Mouse (Mus musculus): ENCODE results near the gene Rccd1.
"Not testable (repeated sequence)": the region's sequence is repeated elsewhere in the genome, so short reads cannot be mapped to it uniquely, and the experiment has no call there.

Rccd1 gene

DNA sequence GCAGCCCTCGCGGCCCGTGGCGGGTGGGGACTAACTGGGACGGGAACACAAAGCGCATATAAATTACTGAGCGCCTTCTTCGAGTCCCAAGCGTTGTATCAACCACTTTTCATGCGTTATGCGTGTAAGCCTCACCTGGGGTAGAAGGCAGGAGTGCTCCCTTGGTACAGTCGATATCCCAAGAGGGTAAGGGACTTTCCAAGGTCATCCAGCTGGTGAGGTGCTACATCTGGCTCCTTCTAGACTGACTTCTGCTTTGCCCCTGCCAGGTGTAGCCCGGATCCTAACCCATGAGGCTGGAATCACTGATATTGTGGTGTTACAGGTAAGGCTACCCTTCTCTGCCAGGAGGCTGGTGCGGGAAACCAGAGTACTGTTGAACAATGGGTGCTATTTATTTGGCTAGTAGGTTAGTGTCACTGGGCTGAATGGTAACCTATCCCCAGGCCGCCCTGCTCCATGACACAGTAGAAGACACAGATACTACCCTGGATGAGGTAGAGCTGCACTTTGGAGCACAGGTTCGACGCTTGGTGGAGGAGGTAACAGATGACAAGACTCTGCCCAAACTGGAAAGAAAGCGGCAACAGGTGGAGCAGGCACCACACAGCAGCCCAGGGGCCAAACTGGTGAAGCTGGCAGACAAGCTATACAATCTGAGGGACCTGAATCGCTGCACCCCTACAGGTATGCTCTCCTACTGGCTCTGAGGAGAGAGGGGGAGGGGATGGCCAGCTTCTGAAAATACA lies 19.2 kb upstream of the Rccd1 start:
- DNase-seq = no peak

DNA sequence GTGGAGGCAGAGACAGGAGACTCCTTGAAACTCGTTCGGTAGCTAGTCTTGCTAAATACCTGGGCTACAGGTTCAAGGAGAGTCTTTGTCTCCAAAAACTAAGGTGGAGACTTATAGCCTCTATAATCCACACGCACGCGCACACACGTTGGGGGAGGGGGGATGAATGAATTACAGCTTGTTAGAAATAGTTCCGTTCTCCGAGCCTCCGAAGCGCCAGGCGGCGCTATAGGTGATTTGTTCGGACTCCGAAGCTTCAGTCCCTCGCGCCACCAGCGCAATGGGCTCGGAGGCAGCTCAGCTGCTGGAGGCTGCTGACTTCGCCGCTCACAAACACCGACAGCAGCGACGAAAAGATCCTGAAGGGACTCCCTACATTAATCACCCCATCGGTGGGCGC lies 18.6 kb upstream of the Rccd1 start, which contains the start of gene Hddc3:
TSS of gene Hddc3 (plus strand) at position 247 of the 400 bp plus-strand sequence.
- peak; percentile 97 for DNase-seq

DNA sequence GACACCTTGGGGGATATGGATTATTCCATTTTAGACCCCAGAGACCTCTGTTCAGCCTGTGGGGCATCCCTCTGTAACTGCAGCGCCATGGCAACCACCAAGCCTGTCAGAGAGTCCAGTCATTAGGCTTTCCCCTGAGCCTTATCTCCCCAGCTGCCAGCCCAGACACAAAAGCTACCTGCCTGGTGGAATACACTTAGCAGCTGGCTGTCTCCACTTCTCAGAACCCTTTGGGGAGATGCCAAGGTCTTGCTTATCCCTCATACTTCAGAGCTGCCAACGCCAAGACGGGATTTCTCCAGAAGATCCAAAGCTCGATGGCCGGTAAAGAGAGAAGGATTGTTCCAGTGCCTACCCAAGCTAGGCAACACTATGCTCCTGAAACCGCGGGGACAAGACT lies 17.5 kb upstream of the Rccd1 start:
- no peak for DNase-seq

DNA sequence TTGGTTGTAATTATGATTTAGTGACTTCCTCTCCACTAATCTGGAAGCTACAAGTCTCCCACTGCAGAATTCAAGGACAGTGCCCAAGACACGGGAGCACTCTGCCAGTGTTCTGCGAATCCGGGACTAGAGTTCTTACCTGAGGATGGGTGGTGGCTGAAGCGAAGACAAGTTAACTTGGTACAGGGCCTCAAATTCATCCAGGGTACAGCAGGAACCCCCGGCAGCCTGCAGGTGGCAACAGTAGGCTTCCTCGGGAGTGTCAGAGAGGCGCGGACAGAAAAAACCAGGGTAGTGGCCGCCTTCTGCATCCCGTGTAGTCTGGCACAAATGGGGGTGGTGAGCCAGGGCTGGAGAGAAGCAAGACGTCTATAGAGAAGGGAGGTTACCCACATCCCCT lies 16.5 kb upstream of the Rccd1 start, which contains the start of gene Unc45a:
TSS of gene Unc45a (minus strand) at position 213 of the 400 bp plus-strand sequence.
- DNase-seq = peak; percentile 76

DNA sequence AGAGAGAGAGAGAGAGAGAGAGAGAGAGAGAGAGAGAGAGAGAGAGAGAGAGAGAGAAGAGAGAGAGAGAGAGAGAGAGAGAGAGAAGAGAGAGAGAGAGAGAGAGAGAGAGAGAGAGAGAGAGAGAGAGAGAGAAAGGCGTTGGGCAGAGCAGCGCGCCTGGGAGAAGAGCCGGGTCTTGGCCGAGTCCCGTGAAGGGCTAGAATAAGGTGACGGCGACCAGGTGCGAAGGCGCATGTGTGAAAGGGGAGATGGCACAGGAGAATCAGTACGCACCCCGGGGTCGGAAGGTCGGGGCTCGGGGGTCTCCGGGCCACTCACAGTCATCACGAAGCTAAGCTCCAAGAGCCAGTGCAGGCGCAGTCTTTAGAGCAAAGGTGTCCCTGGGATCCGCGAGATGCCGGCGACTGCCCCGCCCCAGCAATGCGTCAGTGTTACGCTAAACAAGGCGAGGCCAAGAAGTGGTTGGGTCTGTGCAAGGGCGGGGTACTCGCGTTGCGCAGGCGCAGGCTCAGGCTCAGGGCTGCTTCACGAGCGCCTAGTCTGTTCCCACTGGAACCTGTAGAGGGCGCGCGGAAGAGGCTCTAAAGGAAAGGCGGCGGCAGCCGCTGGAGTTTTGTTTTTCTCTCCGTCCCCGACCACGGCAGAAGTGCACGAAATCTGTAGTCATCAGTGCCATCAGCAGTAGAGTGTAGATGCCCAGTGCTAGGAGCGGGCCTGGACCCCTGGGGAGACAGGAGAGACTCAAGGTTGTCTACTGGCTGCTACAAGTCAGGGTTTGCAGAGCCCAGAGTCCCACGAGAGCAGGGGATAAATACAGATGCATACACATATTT lies 15.8 kb upstream of the Rccd1 start:
- peak; percentile 99 for DNase-seq

DNA sequence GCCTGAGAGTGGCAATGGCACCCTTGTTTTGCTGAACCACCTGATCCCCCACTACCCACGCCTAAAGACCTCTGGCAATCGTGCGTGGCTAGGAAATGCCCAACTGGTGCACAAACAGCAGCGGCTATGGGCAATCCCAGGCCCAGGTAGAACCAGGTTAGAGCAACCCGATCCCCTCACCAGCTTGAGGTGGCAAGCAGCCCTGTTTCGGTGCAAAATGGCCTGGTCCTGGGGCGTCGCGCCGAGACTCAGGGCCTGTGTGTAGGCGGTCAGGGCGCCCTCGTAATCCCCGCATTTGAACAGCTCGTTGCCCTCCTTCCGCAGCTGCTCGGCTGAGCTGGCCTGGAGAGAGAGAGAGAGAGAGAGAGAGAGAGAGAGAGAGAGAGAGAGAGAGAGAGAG lies 15.1 kb upstream of the Rccd1 start:
- peak; percentile 24 for DNase-seq

DNA sequence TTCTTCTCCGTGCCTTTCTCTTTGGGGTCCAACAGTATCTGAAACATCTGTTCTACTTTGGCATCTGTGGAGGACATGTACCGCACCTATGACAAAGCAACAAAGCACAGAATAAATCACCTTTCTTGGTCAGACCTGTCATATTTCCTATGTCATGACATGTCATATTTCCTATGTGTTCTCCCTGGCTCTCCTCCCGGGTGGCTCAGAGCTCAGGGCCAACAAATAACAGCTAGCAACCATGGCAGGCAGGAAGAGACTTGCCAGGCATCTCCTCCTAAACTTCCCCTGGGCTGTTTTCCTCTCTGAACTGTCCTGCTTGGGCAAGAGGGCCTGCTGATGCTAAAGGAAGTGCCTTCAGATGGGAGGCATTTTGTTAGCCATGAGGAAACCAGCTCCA lies 12.7 kb upstream of the Rccd1 start:
- no peak for DNase-seq

DNA sequence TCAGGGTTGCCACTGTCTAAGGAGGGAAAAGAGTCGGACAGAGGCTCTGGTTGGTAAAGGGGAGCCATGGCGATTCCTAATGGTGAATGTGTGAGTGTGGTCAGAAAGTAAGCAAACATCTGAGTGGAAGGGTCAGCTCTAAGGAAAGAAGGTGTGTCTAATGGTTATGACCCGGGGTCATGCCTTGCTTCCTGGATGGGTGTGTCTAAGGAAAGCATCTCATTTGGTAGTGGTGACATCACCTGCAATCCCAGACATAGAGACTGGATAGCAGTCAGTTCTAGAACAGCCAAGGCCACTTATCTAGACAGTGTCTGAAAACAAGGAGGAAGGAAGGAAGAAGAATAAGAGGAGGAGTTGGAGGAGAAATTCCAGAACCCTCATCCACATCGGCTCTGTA lies 10.6 kb upstream of the Rccd1 start:
- DNase-seq = no peak

DNA sequence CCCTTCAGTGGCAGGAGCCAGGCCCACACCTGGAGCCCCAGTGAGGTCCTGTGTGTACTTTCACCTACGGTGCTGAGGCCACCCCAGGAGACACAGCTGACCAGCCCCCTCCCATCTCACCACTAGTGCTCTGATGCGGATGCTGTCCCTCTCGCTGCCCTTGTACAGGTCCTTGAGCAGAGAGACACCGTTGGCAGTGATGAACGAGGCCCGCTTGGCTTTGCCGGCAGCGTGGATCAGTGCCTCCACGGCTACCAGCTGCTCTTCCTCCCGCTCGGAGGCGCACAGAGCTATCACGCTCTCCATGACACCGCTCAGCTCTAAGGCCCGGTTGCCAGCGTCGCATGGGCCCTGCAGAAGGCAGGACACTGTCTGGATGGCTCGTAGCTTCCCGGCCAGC lies 7.2 kb upstream of the Rccd1 start:
- DNase-seq = no peak

DNA sequence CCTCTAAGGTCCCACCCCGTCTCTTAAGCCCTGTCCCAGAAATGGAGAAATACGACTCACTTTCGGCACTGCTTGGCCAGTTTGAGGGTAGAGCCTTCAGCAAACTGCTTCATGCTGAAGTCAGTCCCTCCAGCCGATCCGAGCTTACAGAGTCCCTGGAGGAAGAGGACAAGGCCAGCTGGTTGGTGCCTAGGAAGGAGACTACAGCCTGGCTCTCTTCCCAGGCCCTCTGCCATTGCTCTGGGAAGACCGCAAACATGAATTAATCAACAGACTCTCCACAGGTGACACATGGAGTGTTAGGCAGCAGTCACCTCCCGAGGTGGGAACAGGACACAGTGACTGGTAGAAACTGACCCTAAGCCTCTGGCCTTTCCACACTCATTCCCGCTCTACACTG lies 6.0 kb upstream of the Rccd1 start:
- no peak for DNase-seq

DNA sequence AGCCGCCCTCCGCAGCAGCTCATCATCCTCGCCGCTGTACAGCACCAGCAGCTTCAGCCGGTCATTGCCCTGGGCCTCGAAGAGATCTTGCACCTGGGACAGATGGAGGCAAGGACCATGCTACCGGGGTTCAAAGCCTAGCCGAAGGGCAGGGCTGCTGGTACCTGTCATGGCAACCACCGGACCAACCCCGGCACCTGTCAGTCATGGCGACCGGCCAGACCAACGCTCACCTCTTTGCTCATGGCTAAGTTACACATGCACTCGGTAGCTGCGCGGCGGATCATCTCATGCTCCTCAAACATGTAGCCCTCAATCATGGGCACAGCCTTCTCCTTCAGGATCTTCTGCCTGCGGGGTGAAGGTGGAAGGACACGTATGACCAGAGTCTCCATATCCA lies 1.8 kb upstream of the Rccd1 start:
- no peak for DNase-seq

DNA sequence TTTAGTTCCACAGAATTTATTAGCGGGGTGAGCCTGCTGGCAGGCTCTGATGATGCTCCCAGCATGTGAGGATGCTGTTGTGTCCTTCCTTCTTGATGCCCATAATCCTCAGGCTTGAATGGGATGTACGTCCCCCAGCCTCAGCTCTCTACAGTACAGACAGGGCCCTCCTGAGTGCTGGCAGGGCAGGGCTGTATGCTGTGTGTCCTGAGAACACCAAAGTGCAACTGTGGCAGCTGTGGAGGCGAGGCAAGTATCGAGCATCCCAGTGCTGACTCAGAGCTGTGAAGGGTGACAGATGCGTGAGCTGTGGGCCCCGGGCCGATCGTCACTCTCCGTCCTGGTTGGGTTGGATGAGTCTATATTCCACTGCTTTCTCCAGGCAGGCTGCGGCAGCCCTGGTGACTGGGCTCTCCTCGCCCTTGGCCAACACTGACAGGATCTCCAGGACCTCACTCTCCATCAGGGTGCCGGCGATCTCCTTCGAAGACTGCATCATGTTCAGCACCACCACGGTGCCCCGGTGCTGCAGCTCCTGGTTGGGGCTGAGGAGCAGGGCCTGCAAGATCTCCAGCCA lies 1.1 kb upstream of the Rccd1 start:
- no peak for DNase-seq

DNA sequence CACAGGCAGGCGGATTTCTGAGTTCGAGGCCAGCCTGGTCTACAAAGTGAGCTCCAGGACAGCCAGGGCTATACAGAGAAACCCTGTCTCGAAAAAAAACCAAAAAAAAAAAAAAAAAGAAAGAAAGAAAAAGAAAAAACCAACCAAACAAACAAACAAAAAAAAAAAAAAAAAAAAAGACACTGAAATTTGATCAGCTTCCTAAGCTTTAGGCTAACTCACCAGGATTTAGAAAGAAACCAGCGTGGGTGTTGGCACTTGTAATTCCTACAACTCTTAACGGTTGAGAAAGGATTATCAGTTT lies 514 bp upstream of the Rccd1 start:
- not testable (repeated sequence) for DNase-seq

DNA sequence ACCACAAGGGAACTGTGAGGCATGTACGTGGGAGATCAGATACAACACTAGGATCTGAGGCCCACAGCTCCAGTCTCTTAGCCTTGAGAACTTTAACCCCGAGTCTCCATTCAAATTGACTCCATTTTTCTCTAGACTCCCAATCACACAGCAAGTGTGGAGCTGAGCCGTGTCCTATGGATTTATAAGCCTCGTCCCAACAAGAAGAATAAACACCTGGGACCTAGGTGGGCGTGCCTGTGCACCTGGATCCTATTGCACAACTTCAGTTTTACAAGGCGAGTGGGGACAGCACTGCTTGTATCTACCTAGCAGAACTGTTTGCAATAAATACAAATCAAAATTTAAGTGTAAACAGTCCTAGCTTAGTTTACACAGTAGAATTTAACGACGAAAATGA lies 918 bp downstream of the Rccd1 start:
- DNase-seq = no peak

DNA sequence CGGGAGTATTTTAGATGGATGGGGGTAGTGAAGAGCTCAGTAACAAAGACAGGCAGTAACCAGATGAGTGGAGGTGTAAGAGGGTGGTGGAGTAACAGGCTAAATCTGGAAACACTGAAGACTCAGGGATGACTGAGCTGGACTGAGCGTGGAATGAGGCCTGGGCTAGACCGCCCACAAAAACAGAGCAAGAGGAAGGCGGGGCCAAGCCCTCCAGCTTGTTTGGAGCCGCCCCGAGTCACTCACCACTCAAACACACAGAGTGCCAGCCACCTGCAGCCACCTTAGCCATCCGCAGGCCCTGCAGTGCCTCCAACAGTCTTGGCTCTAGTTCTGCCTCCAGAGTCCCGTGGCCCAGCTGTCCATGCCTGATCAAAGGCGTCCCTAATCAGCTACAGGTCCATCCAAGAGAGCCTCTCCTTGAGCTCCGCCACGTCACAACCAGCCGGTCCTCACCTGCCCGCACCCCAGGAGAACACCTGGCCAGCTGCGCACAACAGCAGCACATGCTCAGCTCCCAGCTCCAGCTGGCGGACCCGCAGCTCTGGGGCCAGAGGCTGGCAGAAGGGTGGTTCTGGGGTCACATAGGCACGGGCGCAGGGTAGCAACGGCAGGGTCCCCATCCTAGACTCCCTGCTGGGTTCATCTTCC lies 4.3 kb downstream of the Rccd1 start:
- no peak for DNase-seq

DNA sequence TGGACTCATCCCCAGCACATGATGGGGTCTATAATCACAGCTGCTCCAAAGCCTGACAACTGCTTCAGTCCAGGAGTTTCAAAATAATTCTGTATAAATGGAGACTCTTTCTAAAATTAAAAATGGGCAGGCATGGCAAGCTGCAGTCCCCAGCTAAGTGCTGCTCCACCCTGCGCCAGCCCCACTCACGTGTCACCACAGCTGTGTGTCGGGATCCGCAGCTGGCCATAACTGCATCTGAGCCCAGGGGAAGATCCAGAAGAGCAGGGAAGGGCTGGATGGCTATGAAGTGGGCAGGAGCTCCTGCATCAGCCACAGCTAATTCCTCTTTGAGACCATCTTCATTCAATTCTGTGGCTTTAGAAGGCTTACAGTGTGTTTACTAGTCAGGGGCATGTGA lies 5.6 kb downstream of the Rccd1 start:
- no peak for DNase-seq

DNA sequence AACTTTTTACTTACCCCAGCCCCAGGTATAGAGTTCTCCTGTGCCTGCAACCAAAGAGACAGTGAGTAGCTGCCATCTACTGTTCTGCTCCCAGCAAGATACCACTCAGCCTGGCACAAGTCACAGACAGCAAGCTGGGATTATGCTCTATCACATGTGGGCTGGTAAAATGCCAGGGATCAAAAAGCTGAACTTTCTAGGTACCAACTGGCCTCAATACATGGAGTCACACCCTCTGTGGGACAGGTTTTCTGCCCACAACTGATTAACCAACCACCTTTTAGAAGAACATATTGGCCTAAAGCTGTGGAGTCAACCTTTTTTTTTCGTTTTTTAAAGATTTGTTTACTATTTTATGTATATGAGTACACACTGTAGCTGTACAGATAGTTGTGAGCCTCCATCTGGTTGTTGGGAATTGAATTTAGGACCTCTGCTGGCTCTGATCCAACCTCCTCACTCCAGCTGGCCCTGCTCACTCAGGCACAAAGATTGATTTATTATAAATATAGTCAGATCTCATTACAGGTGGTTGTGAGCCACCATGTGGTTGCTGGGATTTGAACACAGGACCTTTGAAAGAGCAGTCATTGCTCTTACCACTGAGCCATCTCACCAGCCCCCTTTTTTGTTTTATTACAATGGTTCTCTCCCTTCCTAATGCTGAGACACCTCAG lies 6.7 kb downstream of the Rccd1 start:
- DNase-seq = no peak

DNA sequence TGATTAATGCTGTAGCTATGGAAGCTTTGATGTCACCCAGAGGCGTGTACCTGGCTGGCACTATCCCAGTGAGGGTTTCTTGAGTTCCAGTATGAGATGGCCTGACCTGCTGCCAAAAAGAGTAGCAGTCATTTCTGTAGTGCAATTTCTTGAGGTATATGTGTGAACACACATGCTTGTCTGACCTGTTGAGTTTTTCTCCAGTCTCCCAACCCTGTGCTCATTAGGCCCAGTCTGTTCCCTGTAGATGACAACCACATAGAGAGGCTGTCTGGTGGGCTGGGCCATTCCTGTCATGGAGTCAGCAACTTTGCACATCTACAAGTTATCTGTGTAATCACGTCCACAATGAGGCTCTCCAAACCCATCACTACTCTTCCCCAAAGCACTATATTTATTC lies 8.5 kb downstream of the Rccd1 start:
- no peak for DNase-seq

DNA sequence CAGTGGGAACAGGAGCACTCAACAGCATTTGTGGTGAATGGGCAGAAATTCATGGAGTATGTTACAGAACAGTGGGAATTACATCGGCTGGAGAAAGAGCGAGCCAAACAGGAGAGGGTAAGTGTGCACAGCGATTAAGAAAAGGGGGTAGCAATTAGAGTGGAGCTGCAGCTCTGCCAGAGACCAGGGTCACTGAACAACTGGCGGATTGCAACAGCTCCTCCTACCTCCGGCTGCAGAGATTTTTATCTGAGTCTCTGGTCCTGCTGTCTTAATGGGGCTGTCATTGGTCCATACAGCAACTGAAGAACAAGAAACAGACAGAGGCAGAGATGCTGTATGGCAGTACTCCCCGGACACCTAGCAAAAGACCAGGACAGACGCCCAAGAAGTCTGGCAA lies 13.5 kb downstream of the Rccd1 start:
- DNase-seq = no peak

DNA sequence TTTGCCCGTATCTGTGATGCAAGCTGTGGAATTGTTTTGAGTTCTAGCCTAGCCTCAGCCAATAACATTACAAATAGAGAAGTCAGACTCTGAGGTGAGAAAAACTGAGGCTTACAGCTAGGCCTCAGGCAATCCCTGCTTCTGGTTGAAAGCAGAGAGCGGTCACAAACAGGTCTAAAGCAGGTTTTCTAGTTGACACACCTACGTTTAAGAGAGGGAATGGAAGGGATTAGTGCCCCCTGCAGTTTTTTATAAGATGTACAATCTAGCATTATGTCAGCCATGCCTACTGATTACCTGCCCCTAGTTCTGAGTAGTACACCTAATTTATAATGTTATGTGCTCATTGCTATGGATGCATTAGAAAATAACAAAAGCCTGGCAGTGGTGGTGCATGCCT lies 16.5 kb downstream of the Rccd1 start:
- no peak for DNase-seq

DNA sequence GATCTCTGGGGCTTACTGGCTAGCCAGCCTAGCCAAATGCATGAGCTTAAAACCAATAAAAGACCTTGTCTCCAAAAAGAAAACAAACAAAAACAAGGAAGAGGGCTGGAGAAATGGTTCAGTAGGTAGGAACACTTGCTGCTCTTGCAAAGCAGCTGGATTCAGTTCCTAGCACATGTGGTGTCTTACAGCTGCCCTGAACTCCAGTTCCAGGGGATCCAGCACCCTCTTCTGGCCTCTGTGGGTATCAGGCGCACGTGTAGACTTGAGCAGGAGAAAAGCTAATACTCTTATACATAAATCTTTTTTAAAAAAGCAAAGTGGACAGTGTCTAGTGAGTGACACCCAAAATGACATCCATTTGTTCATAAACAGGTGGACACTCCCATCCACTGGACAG lies 22.7 kb downstream of the Rccd1 start:
- DNase-seq = no peak

DNA sequence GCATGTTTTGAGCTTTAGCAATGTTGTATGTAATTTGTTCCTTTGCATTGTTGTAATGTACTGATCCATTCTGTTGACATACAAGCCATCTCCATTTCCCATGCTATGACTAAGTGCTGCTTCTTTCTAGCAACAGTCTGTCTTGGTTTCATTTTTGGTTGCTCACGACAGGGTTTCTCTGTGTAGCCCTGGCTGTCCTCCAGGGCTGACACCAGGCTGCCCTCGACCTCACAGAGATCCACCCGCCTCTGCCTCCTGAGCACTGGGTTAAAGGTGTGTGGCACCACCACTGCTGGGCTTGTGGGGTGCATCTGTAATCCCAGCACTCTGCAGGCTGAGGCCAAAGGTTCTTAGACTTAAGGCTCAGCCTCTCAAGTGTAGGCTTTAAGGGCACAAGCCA lies 24.7 kb downstream of the Rccd1 start:
- DNase-seq = no peak

DNA sequence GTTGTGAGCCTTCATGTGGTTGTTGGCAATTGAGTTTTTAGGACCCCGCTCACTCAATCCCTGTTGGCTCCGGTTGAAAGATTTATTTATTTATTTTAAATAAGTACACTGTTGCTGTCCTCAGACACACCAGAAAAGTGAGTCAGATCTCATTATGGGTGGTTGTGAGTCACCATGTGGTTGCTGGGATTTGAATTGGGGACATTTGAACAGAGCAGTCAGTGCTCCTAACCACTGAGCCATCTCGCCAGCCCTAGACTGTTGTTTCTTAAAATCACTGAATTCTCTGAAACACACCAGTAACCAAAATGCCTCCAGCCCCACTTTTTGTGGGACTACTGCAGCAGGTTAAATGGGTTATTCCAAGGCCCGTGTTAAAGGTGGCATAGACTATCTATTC lies 25.5 kb downstream of the Rccd1 start:
- no peak for DNase-seq

Data from lung, postnatal 14 days (tissue).